Mouse (Mus musculus) liver, postnatal 0 days (tissue): Measurements from ENCODE around the gene Acly. TPM values are rescaled to one million over a fixed set of nuclear protein-coding genes. Genes with fewer than 3 reads are reported as not detected.
A peak's percentile ranks its signal among the peaks of the same experiment; 100 is the strongest.

Experiments used
- ATAC-seq: fragments of 200-750 bp; cut with Nextera tagmentation; 2 replicates; pipeline ENCODE4 v1.8.0; 2017; ENCODE audit warnings: mild to moderate bottlenecking, moderate library complexity
- DNase-seq: peaks from one replicate; pipeline ENCODE4 v3.0.0-alpha.2; 2016
- H3K27ac ChIP-seq: fragments of 300-500 bp; sonication (generic); 2 replicates; pipeline ENCODE4 v1.5.1; 2014; ENCODE audit warnings: antibody characterized with exemption, moderate library complexity, mild to moderate bottlenecking, low read depth
- H3K27me3 ChIP-seq: fragments of 300-500 bp; sonication (generic); 2 replicates; pipeline ENCODE4 v1.6.1; 2014; ENCODE audit warnings: low read length, control low read depth, mixed read lengths; ENCODE audit not compliant: insufficient read depth
- H3K36me3 ChIP-seq: fragments of 300-500 bp; sonication (generic); replicated peaks from 2 replicates; pipeline ENCODE4 v1.6.1; 2014; ENCODE audit warnings: mild to moderate bottlenecking, control low read depth, low read length, moderate library complexity, mixed read lengths; ENCODE audit not compliant: insufficient read depth
- H3K4me1 ChIP-seq: fragments of 300-500 bp; sonication (generic); 2 replicates; pipeline ENCODE4 v1.6.1; 2014; ENCODE audit warnings: antibody characterized with exemption, mild to moderate bottlenecking, control low read depth; ENCODE audit not compliant: insufficient read depth
- H3K4me2 ChIP-seq: fragments of 300-500 bp; sonication (generic); 2 replicates; pipeline ENCODE4 v1.6.1; 2014; ENCODE audit warnings: low read depth, mild to moderate bottlenecking, low read length, moderate library complexity, mixed read lengths
- H3K4me3 ChIP-seq: fragments of 300-500 bp; sonication (generic); 2 replicates; pipeline ENCODE4 v1.5.1; 2014; ENCODE audit warnings: low read depth, low read length
- H3K9ac ChIP-seq: fragments of 300-500 bp; sonication (generic); replicated peaks from 2 replicates; pipeline ENCODE4 v1.6.1; 2014; ENCODE audit warnings: mild to moderate bottlenecking, moderate library complexity
- H3K9me3 ChIP-seq: fragments of 300-500 bp; sonication (generic); 2 replicates; pipeline ENCODE4 v1.6.1; 2016; ENCODE audit warnings: mild to moderate bottlenecking, control low read depth, low read length, mixed read lengths
- CTCF ChIP-seq: sonication (generic); IDR thresholded peaks from 2 replicates; pipeline ENCODE4 v1.5.1; 2016; ENCODE audit warnings: antibody characterized with exemption, low read depth
- EP300 ChIP-seq: IDR thresholded peaks from 2 replicates; pipeline ENCODE4 v1.6.1; 2016; ENCODE audit warnings: antibody characterized with exemption, low read depth, mild to moderate bottlenecking
- WGBS: fragments of 180-500 bp; shearing (Covaris S2); extraction: QIAGEN DNeasy Blood & Tissue Kit; methylation state at CpG from one replicate; pipeline ENCODE4 v1.1.7; 2014; ENCODE audit not compliant: insufficient replicate concordance; 5-methylcytosine and 5-hydroxymethylcytosine counted together
- polyA plus RNA-seq: library from polyadenylated mRNA; unstranded; fragments of >200 nt; fragmentation: Nextera tagmentation; extraction: Ambion mirVana; gene quantifications from 2 replicates; pipeline ENCODE4 v1.2.1, GENCODE M21; 2015

The Acly gene
- polyA plus RNA-seq, 1 experiment from 2014 or later: 29.8 TPM

DNA sequence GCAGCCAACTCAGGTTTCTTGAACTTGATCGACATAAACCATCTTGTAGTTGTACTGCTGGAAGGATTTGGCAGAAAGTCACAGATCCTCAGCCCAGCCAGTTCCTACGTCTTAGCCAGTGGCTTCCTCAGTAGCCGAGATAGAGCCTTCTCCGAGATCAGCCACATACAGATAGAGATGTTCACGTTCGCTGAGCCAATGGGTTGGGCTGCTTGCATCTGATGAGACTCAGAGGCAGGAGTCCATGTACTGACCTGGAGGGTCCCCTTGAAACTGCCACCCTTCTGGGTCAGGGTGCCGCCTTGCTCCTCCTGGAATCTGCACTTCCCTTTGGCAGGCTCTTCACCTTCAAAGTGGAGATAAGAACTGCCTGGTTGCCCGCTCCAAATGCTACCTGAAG is 21.7 kb upstream of the Acly start:
- Histone ChIP-seq H3K36me3 (no peaks in the 10 kb centered on the region), H3K9me3 (no peaks in the 10 kb centered on the region), H3K27ac (no peak overlapping the region), H3K4me2 (no peak overlapping the region), H3K27me3 (no peaks in the 10 kb centered on the region), H3K4me3 (no peak overlapping the region), H3K4me1 (peaks cover 23% of the 10 kb centered on the region), H3K9ac (no peak overlapping the region)
- WGBS: 68% methylated on average over 8 of the region's 8 CpGs
- TF ChIP-seq CTCF: no peak
- no peak for TF ChIP-seq EP300
- no peak for DNase-seq
- no peak for ATAC-seq

GRCm38 (mm10) chr11:100548141-100548540 is 20.3 kb upstream of the Acly start:
- Histone ChIP-seq H3K4me3 (no peak overlapping the region), H3K27me3 (no peaks in the 10 kb centered on the region), H3K27ac (no peak overlapping the region), H3K9ac (no peak overlapping the region), H3K4me2 (no peak overlapping the region), H3K4me1 (peaks cover 25% of the 10 kb centered on the region), H3K9me3 (no peaks in the 10 kb centered on the region), H3K36me3 (no peaks in the 10 kb centered on the region)
- no peak for DNase-seq
- ATAC-seq: no peak
- WGBS: 43% methylated on average over 6 of the region's 6 CpGs
- TF ChIP-seq CTCF (no peak), EP300 (no peak)

- no peak for DNase-seq
- no peaks in the 10 kb centered on the region for H3K36me3 ChIP-seq
- WGBS: 68% methylated on average over 6 of the region's 6 CpGs
- H3K9ac ChIP-seq: no peak overlapping the region
- H3K4me3 ChIP-seq: no peak overlapping the region
- peaks cover 25% of the 10 kb centered on the region for H3K4me1 ChIP-seq
- 0 out of 2 replicates have a peak overlapping the region, but pooled peaks have one; percentile 32 for H3K27ac ChIP-seq
- H3K27me3 ChIP-seq: no peaks in the 10 kb centered on the region
- H3K4me2 ChIP-seq: no peak overlapping the region
- no peaks in the 10 kb centered on the region for H3K9me3 ChIP-seq
- TF ChIP-seq EP300: no peak
- TF ChIP-seq CTCF: no peak
- ATAC-seq: 0 out of 2 replicates have a peak, but pooled peaks have one; percentile 4
Observed at GRCm38 (mm10) chr11:100546955-100547354, 19.2 kb upstream of the Acly start.

DNA sequence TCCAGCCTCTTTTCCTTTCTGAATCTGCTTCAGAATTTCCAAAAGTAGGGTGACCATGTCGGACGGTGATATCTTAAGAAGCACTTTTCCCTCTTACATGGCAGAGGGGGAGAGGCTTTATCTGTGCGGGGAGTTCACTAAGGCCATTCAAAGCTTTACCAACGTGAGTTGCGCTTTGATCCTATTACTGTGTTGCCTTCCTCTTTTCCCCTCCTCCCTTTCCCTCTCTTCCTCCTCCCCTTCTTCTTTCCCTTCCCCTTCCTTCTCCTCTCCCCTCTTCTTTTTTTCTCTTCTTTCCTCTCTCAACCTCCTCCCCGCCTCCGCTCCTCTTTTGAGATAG is 17.9 kb upstream of the Acly start:
- peak overlapping the region; percentile 45 for H3K9ac ChIP-seq
- H3K9me3 ChIP-seq: no peaks in the 10 kb centered on the region
- peak overlapping the region; percentile 69 for H3K4me2 ChIP-seq
- WGBS: 27% methylated on average over 7 of the region's 7 CpGs
- peak overlapping the region; percentile 80; the same call in 1 of the 2 replicates for H3K27ac ChIP-seq
- H3K27me3 ChIP-seq: no peaks in the 10 kb centered on the region
- DNase-seq: no peak
- TF ChIP-seq EP300 (no peak), CTCF (no peak)
- peak; percentile 24; the same call in 1 of the 2 replicates for ATAC-seq
- peaks cover 25% of the 10 kb centered on the region for H3K4me1 ChIP-seq
- no peaks in the 10 kb centered on the region for H3K36me3 ChIP-seq
- H3K4me3 ChIP-seq: peak overlapping the region; percentile 48

DNA sequence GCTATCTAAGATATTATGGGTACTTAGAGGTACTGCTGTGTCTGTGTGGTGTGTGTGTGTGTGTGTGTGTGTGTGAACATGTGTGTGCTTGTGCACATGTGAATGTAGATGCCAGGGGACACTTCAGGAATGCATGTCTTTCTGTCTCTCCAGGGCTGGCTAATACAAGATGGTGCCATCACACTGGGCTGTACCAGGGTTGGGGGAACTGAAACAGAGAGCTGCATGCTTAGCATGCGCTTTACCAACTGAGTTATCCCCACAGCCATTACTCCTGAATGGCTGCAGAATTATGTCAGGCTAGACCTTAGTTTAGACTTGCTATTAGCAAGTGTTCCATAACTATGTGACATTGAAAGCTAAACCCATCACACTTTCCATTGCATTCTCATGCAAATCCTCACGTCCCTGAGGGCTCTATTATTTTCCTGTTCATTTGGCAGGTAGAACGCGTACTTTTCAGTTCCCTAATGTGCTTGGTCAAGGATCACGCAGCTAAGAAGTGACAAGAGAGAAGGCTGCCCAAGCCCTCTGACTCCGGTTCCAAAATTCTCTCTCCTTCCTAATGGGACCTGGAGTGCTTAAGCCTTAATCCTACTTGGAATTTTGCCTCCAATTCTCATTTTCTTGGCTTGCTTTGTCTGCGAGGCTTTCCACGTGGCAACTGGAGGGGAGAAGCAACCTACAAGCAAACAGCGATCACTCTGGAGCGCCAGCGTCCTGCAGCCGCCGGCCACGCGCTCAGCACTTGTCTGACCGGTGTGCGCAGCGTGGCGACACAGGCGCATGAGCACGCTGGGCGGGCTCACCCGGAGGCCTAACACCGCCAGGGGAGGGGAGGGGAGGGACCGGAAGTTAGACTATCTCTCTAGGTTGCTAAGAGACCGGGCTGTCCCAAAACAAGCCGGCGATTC is 17.3 kb upstream of the Acly start, which contains the start of gene Ttc25:
TSS of gene Ttc25 (plus strand) at position 776 of the 914 bp plus-strand sequence.
- peak within 1 kb of the TSS; percentile 48 for H3K4me3 ChIP-seq
- WGBS: 5% methylated on average over 28 of the region's 28 CpGs
- no peaks in the 10 kb centered on the region for H3K9me3 ChIP-seq
- peak within 1 kb of the TSS; percentile 45 for H3K9ac ChIP-seq
- peaks cover 25% of the 10 kb centered on the region for H3K4me1 ChIP-seq
- ATAC-seq (peak; percentile 99), DNase-seq (peak; percentile 92)
- H3K36me3 ChIP-seq: no peaks in the 10 kb centered on the region
- peak within 1 kb of the TSS; percentile 80 for H3K27ac ChIP-seq
- H3K4me2 ChIP-seq: peak within 1 kb of the TSS; percentile 69
- TF ChIP-seq CTCF (peak; percentile 29), EP300 (0 out of 2 replicates have a peak, but pooled peaks have one; percentile 10)
- no peaks in the 10 kb centered on the region for H3K27me3 ChIP-seq

- Histone ChIP-seq H3K27ac (no peak overlapping the region), H3K4me1 (peaks cover 15% of the 10 kb centered on the region), H3K4me3 (no peak overlapping the region), H3K9me3 (no peaks in the 10 kb centered on the region), H3K9ac (no peak overlapping the region), H3K4me2 (no peak overlapping the region), H3K27me3 (no peaks in the 10 kb centered on the region), H3K36me3 (no peaks in the 10 kb centered on the region)
- 68% methylated on average over 2 of the region's 2 CpGs for WGBS
- DNase-seq: no peak
- TF ChIP-seq CTCF (no peak), EP300 (no peak)
- ATAC-seq: no peak
Observed at GRCm38 (mm10) chr11:100541577-100541976, 13.8 kb upstream of the Acly start.
